Mouse (Mus musculus): ENCODE measurements around the gene Wdr83.
A peak's percentile ranks its signal among the peaks of the same experiment; 100 is the strongest.

Wdr83 gene

GRCm38 (mm10) chr8:85035728-85036310 is 45.3 kb downstream of the Wdr83 start:
- no peak for DNase-seq (ENCODE audit: low read depth in 2 of 2, low spot score in 2 of 2)

- no peak for DNase-seq (ENCODE audit: low read depth in 2 of 2, low spot score in 2 of 2)
Measured at GRCm38 (mm10) chr8:85035165-85035727, 45.9 kb downstream of the Wdr83 start.

- peak; percentile 63 to 73 for DNase-seq (ENCODE audit: low read depth in 2 of 2, low spot score in 2 of 2)
Measured at GRCm38 (mm10) chr8:85034764-85035163, 46.3 kb downstream of the Wdr83 start.

- no peak for DNase-seq (ENCODE audit: low read depth in 2 of 2, low spot score in 2 of 2)
Measured at GRCm38 (mm10) chr8:85033867-85034266, 47.2 kb downstream of the Wdr83 start.

- no peak for DNase-seq (ENCODE audit: low read depth in 2 of 2, low spot score in 2 of 2)
Measured at GRCm38 (mm10) chr8:85032622-85033311, 48.3 kb downstream of the Wdr83 start.

GRCm38 (mm10) chr8:85029271-85029670 is 51.8 kb downstream of the Wdr83 start:
- DNase-seq (ENCODE audit: low read depth in 2 of 2, low spot score in 2 of 2): no peak

- no peak for DNase-seq (ENCODE audit: low read depth in 2 of 2, low spot score in 2 of 2)
Measured at GRCm38 (mm10) chr8:85027922-85028321, 53.2 kb downstream of the Wdr83 start.

- no peak for DNase-seq (ENCODE audit: low read depth in 2 of 2, low spot score in 2 of 2)
Measured at GRCm38 (mm10) chr8:85027516-85027855, 53.6 kb downstream of the Wdr83 start.

- DNase-seq (ENCODE audit: low read depth in 2 of 2, low spot score in 2 of 2): peak; percentile 78 to 84
Measured at GRCm38 (mm10) chr8:85026670-85027515, 54.2 kb downstream of the Wdr83 start, which contains the start of gene Trir. Gene Trir (plus strand): TSS chr8:85026823.

GRCm38 (mm10) chr8:85025098-85025932 is 55.8 kb downstream of the Wdr83 start, which contains the start of gene Asna1:
Gene Asna1 (minus strand): TSS chr8:85025281.
- DNase-seq (ENCODE audit: low read depth in 2 of 2, low spot score in 2 of 2): peak; percentile 78 to 80
